Mouse (Mus musculus) right cerebral cortex, postnatal 10 days (tissue): ENCODE results near the gene Sh2d7.

Source experiments
- DNase-seq, 2 experiments: peaks; one replicate each; pipeline ENCODE4 v3.0.0; 2021; ENCODE audit warnings: low spot score in 2 of 2

Gene Sh2d7

GRCm38 (mm10) chr9:54538684-54539083 lies at the start of gene Sh2d7:
Gene Sh2d7 (plus strand): TSS chr9:54538984.
- DNase-seq = no peak

DNA sequence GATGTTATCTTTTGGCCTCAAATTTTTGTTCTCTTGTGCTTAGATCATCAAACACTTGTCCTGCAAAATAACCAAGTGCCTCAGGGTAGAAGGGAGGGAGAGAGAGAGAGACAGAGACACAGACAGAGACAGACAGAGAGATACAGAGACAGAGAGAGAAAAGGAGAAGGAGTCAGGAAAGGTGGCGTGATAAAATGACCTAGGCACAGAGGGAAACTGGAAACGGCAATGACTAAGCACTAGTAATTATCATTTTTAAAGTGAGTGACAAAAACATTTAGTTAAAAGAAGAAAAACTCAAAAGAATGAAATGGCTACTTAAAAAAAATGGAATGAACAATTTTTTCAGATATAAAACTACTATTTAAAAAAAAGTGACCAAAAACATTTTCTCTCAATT lies 49.2 kb upstream of the Sh2d7 start:
- no peak for DNase-seq

GRCm38 (mm10) chr9:54490431-54490830 lies 48.4 kb upstream of the Sh2d7 start:
- DNase-seq = no peak

GRCm38 (mm10) chr9:54499291-54499690 lies 39.5 kb upstream of the Sh2d7 start:
- DNase-seq = no peak

DNA sequence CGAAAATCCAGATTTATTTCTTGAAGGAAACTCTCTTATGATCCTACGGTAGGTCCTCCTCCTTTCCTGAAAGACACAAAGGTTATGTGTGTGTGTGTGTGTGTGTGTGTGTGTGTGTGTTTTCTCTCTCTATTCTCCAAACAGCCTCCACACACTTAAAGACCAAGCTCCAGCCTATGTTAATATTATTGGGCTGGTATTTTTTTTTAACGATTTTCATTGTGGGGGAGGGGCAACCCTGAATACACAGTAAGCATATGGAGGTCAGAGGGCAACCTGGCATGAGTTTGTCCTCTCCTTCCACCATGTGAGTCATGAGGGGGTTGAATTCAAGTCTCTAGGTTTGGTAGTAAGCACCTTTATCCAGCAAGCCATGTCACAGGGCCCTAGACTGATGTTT lies 39.0 kb upstream of the Sh2d7 start:
- DNase-seq = no peak

- DNase-seq = peak in 1 of 2 experiments; percentile 62
Measured at GRCm38 (mm10) chr9:54500832-54501452, 37.8 kb upstream of the Sh2d7 start.

DNA sequence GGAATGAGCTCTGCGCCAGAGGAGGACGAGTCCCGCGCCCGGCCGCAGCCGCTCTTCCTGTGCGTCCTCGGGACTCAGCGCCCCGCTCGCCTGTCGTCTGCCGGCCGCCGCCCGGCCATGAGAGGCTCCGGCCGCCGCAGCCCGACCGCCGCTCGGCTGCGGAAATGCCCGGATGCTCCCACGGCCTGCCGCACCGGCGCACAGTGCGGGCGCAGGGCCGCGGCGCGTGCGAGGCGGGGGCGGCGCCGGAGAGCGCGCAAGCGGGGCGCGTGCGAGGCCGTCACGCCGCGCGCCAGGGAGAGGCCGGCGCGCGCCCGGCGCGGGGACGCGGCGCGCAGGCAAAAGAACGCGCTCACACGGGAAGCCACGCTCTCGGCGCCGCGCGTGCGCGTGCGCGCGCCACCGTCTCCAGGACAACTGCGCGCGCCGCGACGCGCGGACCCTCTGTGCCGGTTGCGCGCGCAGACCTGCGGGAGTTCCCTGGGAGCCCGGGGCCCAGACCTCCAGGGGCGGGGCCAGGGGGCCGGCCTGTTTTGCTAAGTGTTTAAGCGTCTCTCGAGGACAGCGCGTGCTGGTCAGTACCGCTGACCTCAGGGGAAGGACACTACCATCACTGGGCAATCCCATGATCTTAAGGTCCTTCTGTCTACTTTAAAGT lies 37.2 kb upstream of the Sh2d7 start, which contains the start of gene Dmxl2:
Gene Dmxl2 (minus strand): TSS at position 174 of the 658 bp plus-strand sequence.
- DNase-seq = peak; percentile 94

- DNase-seq = peak in 1 of 2 experiments; percentile 38
Measured at GRCm38 (mm10) chr9:54502111-54502495, 36.7 kb upstream of the Sh2d7 start.

DNA sequence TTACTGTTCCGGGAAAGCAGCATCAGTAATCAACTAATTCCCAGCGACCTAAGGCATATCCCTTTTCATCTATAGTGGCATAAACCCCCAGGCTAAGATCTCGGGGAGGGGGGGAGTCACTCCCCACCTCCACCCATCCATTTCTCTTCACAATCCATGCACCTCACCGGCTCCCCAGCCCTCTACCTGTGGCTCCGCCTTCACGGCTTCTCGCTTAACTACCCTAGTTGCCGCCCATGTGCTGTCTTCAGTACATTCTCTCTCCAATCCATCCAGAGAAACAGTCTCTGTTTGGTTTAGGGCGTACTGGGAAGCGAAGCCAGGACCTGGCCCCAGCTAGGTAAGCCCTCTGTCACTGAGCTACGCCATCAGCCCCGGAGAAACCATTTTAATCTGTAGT lies 35.9 kb upstream of the Sh2d7 start:
- DNase-seq = peak in 1 of 2 experiments; percentile 37

DNA sequence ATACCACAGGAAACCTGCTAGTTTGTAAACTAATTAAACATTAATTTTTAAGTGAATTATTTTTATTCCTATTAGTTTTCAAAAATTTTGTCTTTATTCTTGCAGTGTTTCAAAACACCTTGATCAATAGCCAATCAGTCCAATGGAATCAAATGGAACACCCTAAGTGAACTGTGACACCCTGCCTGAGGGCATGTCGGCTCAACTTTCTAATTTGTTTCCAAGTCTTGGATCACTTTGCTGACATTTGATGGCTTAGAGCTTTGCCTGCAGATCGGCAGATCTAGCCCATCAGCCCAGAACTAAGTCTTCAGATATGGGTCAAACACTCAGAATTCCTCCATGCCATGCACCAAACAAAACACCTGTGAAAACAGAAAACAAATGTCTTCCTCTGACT lies 22.8 kb upstream of the Sh2d7 start:
- DNase-seq = no peak

DNA sequence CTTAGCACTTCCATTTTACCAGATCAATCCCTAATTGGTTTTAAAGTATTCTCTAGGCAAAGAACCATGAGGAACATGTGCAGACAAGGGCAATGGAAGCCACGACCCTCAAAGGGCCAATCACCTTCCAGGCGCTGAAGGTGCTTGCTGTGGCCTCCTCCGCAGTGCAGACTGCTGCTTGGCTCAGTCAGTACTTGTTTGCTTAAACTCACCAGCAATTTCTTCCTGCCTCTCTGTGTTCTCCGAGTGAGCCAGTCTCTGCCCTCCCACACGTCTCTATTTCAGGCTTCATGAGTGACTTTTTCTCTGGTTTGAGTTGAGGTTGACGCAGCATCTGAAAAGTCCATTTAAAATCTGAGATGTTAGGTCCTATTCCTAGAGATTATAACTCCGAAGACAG lies 19.9 kb upstream of the Sh2d7 start:
- DNase-seq = no peak

DNA sequence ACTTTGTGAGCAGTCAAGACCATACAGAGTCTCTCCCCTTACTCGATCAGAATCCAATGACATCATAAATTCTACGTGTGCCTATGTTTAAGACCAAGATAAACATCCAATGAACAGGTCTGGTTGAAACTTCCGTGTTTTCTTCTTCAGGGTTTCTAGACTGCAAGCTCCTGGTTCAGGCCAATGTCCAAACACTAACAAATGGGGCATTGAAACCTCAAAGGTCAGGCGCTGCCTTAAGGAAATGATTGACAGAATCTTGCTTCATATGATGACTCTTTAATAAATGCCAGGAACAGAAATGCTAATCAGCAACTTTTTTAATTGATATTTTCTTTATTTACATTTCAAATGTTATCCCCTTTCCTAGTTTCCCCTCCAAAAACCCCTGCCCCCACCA lies 18.5 kb upstream of the Sh2d7 start:
- DNase-seq = no peak

- no peak for DNase-seq
Measured at GRCm38 (mm10) chr9:54527694-54528093, 11.1 kb upstream of the Sh2d7 start.

GRCm38 (mm10) chr9:54529950-54530349 lies 8.8 kb upstream of the Sh2d7 start:
- peak in 1 of 2 experiments; percentile 20 for DNase-seq

DNA sequence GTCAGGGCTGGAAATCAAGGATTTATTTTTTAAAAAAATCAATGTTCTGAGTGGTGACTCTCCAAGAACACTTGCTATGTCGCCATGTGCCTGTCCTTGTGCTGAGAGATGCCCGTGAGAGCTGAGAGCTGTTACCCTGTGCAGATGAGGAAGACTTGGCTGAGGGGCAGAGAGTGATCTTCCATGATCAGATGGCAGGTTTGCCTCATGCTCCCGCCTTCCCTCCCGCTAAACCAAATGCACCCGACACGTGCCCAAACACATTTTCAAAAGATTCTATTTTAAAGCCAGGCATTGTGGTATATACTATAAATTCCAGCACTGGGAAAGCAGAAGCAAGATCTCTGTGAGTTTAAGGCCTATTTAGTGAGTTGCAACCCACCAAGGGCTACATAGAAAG lies 7.9 kb upstream of the Sh2d7 start:
- DNase-seq = peak in 1 of 2 experiments; percentile 57

GRCm38 (mm10) chr9:54531421-54531820 lies 7.4 kb upstream of the Sh2d7 start:
- DNase-seq = peak in 1 of 2 experiments; percentile 9

DNA sequence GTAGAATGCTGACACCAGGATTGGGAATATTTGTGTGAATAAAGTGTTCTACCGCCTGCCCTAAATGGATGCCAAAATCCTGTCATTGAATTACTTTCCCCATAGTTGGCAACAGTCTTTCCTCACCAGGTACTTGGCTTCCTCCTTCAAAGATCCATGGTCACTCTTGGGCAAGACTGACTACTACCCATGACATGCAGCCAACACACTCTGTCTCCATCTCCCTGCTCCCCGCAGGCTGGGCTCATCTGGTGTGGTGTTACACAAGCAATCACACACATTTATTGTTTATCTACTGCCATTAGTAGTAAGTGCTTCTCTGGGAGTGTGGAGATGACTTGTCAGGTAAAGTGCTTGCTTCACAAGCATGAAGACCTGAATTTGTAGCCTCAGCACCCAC lies 5.9 kb upstream of the Sh2d7 start:
- peak in 1 of 2 experiments; percentile 16 for DNase-seq

- DNase-seq = peak; percentile 86 to 91
Measured at GRCm38 (mm10) chr9:54533975-54534374, 4.8 kb upstream of the Sh2d7 start.

DNA sequence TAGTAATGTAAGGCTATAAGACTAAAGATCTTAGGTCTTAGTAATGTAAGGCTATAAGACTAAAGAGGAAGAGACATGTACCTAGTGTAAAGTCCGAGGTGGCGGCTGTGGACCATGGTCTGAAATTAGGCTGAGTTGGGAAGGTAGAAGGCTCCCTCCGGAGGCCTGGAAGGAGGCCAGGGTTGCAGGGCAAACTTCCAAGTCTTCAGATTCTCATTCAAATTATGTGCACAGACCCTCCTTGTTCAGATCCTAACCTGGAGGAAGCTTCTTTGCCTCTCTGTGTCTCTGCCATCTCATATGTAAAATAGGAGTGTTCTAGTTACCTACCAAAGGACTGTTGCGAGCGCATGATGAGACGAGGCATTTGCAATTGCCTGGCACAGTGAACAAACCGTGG lies 2.5 kb upstream of the Sh2d7 start:
- DNase-seq = peak in 1 of 2 experiments; percentile 66

GRCm38 (mm10) chr9:54537030-54537429 lies 1.8 kb upstream of the Sh2d7 start:
- peak; percentile 74 to 82 for DNase-seq

DNA sequence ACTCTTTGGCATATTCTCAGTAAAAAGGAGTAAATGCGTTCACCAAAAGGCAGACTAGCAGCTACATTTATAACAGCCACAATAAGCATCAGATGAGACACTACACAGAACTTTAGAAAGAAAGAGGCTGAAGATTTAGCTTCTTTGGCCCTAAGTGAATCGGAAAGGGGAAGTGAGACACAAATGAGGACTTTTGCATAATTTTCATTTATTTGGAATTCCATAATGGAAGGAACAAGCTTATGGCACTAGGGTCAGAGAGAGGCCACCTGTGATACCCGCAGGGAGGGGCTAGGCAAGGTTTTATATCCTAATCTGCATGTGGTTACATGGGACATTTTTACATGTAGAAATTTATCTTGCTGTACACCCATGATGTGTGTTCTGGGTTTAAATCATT lies 1.3 kb upstream of the Sh2d7 start:
- no peak for DNase-seq

DNA sequence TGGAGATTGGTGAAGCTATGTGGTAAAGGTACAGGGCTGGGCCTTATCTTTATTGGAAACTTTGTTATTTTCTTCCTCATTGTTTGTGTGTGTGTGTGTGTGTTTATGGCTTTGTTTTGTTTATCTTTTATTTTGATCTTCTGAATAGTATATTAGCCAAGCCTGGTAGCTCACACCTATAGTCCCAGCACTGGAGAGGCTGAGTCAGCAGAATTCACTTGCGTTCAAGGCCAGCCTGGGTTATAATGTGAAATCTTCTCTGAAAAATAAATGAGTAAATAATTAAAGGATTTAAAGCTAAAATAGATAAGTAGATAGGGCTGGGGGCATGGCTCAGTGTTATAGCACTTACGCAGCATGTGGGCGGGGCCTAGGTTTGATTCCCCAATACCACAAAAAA lies 540 bp upstream of the Sh2d7 start:
- DNase-seq = no peak

- DNase-seq = no peak
Measured at GRCm38 (mm10) chr9:54540801-54541200, 2.0 kb downstream of the Sh2d7 start.
